Mouse (Mus musculus) thymus, adult 2 months (tissue): ENCODE measurements around the gene Prkn.

Source experiments
- CTCF ChIP-seq: fragments of 200-500 bp; IDR thresholded peaks from 2 replicates; pipeline ENCODE4 v1.5.1; 2012; ENCODE audit warnings: mild to moderate bottlenecking, control low read depth, low read length, moderate library complexity, borderline replicate concordance; ENCODE audit not compliant: control insufficient read depth, poor library complexity, insufficient read depth; ENCODE audit errors: extremely low read depth
- POLR2A ChIP-seq: fragments of 200-500 bp; IDR thresholded peaks from 2 replicates; pipeline ENCODE4 v1.6.1; 2012; ENCODE audit warnings: mild to moderate bottlenecking, low read length, control low read depth, moderate library complexity; ENCODE audit not compliant: control insufficient read depth, poor library complexity, insufficient read depth; ENCODE audit errors: extremely low read depth

- TF ChIP-seq CTCF (no peak), POLR2A (no peak)
Observed at GRCm38 (mm10) chr17:11639786-11640185, 799.6 kb downstream of the Prkn start.
